Mouse (Mus musculus) myocyte (in vitro differentiated cells): ENCODE measurements at regions not wholly inside any gene's neighbourhood (a gene's known extent, or its start where the extent isn't known, plus 50 kb on each side); places are given as distances from the start of the nearest gene placed in this dataset.

Experiments used
- H3K27me3 ChIP-seq: one replicate; pipeline ENCODE4 v1.6.1; 2011; ENCODE audit not compliant: control insufficient read depth, insufficient read depth, insufficient read length
- H3K36me3 ChIP-seq: one replicate; pipeline ENCODE4 v1.6.1; 2011; ENCODE audit not compliant: control insufficient read depth, insufficient read depth
- H3K4me2 ChIP-seq: one replicate; pipeline ENCODE4 v1.6.1; 2011; ENCODE audit warnings: low read depth, control low read depth
- H3K4me3 ChIP-seq: one replicate; pipeline ENCODE4 v1.5.1; 2011; ENCODE audit warnings: mild to moderate bottlenecking, control low read depth, moderate library complexity
- H3K79me2 ChIP-seq: one replicate; pipeline ENCODE4 v1.6.1; 2011; ENCODE audit not compliant: control insufficient read depth, insufficient read depth
- H3ac ChIP-seq: one replicate; pipeline ENCODE4 v1.6.1; 2011; ENCODE audit not compliant: control insufficient read depth, insufficient read length
- CEBPB ChIP-seq: IDR thresholded peaks from 2 replicates; pipeline ENCODE4 v1.6.1; 2011; ENCODE audit warnings: mild to moderate bottlenecking, moderate library complexity; ENCODE audit not compliant: poor library complexity, insufficient read depth, severe bottlenecking
- E2F4 ChIP-seq: IDR thresholded peaks from one replicate; pipeline ENCODE4 v1.6.1; 2011; ENCODE audit warnings: mild to moderate bottlenecking, control low read depth, moderate library complexity; ENCODE audit not compliant: insufficient read depth
- MAX ChIP-seq: IDR thresholded peaks from one replicate; pipeline ENCODE4 v1.6.1; 2011; ENCODE audit warnings: low read depth, mild to moderate bottlenecking, control low read depth
- MYOD1 ChIP-seq, 3 experiments: IDR thresholded peaks; one replicate each; pipeline ENCODE4 v1.6.1; 2011; ENCODE audit warnings: control low read depth in 2 of 3, low read depth in 2 of 3, mild to moderate bottlenecking in 2 of 3, moderate library complexity in 1 of 3; ENCODE audit not compliant: insufficient read length in 2 of 3, control insufficient read depth in 1 of 3
- MYOG ChIP-seq, 3 experiments: IDR thresholded peaks; one replicate each; pipeline ENCODE4 v1.6.1; 2011; ENCODE audit warnings: control low read depth in 2 of 3, low read depth in 2 of 3, mild to moderate bottlenecking in 2 of 3; ENCODE audit not compliant: insufficient read length in 2 of 3, control insufficient read depth in 1 of 3, insufficient read depth in 1 of 3
- POLR2A ChIP-seq: IDR thresholded peaks from one replicate; pipeline ENCODE4 v1.6.1; 2011; ENCODE audit warnings: low read depth, mild to moderate bottlenecking, control low read depth, moderate library complexity; ENCODE audit not compliant: insufficient read length
- POLR2AphosphoS2 ChIP-seq: IDR thresholded peaks from one replicate; pipeline ENCODE4 v1.6.1; 2011; ENCODE audit warnings: low read depth, control low read depth; ENCODE audit not compliant: insufficient read length
- REST ChIP-seq: IDR thresholded peaks from one replicate; pipeline ENCODE4 v1.6.1; 2011; ENCODE audit warnings: mild to moderate bottlenecking, control low read depth, moderate library complexity; ENCODE audit not compliant: insufficient read depth, insufficient read length
- SRF ChIP-seq: IDR thresholded peaks from one replicate; pipeline ENCODE4 v1.6.1; 2011; ENCODE audit warnings: low read depth; ENCODE audit not compliant: control insufficient read depth, insufficient read length
- TCF12 ChIP-seq: IDR thresholded peaks from one replicate; pipeline ENCODE4 v1.6.1; 2011; ENCODE audit warnings: mild to moderate bottlenecking, control low read depth; ENCODE audit not compliant: poor library complexity, insufficient read depth, severe bottlenecking
- TCF3 ChIP-seq: IDR thresholded peaks from one replicate; pipeline ENCODE4 v1.6.1; 2011; ENCODE audit warnings: low read depth, control low read depth; ENCODE audit not compliant: insufficient read length
- USF1 ChIP-seq: IDR thresholded peaks from one replicate; pipeline ENCODE4 v1.6.1; 2011; ENCODE audit warnings: low read depth, mild to moderate bottlenecking, control low read depth, moderate library complexity

DNA sequence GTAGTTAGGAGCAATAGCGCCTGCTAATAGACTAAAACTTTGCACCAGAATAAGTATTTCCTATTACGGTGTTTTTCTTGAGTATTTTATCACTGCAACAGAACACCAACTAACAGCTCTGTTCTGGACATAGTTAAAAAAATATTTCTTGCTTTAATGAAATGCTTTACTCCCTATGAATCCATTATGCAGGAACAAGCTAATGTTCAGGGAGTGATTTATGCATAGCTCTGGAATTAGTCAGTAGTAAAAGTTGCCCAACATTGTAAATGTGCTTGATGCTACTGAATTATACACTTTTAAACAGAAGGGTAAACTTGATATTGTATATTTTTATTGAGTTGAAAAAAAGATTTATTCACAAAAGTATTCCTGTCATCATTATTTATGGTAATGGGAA lies 264.6 kb downstream of the Mreg start:
- no peak overlapping the region for H3K4me3 ChIP-seq
- H3K79me2 ChIP-seq: no peaks in the 10 kb centered on the region
- no peak for TF ChIP-seq E2F4
- peak; percentile 45; the same call in 1 of the 2 replicates for TF ChIP-seq CEBPB
- no peaks in the 10 kb centered on the region for H3K36me3 ChIP-seq
- H3ac ChIP-seq: no peak overlapping the region
- no peaks in the 10 kb centered on the region for H3K27me3 ChIP-seq
- no peak overlapping the region for H3K4me2 ChIP-seq

DNA sequence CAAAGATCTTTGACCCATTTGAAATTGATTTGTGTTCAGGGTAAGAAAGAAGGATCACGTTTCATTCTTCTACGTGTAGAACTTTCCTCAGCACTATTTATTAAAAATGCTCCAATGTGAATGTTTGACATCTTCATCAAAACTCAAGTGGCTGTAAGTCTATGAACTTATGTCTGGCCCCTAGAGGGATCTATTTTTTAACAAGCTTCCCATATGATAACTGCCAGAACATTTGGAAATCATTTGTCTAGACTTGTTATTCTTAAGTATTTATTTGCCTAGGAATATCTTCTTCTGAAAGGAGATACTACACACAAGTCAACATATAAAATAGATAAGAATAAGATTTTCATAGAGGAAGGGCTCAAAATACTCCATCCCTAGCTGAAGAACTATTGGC lies 265.2 kb downstream of the Mreg start:
- Histone ChIP-seq H3K27me3 (no peaks in the 10 kb centered on the region), H3K79me2 (no peaks in the 10 kb centered on the region), H3ac (no peak overlapping the region), H3K36me3 (no peaks in the 10 kb centered on the region), H3K4me3 (no peak overlapping the region), H3K4me2 (no peak overlapping the region)
- no peak for TF ChIP-seq MYOG (IDR thresholded peaks at IDR 0.05; ENCODE audit: control insufficient read depth in 1 of 3, insufficient read depth in 1 of 3, insufficient read length in 2 of 3, low read depth in 2 of 3)
- no peak for TF ChIP-seq POLR2A
- TF ChIP-seq CEBPB: no peak
- no peak for TF ChIP-seq POLR2AphosphoS2
- TF ChIP-seq REST: no peak
- no peak for TF ChIP-seq TCF3
- no peak for TF ChIP-seq TCF12
- TF ChIP-seq SRF: no peak
- TF ChIP-seq MYOD1 (IDR thresholded peaks at IDR 0.05; ENCODE audit: control insufficient read depth in 1 of 3, insufficient read length in 2 of 3, low read depth in 2 of 3): no peak
- TF ChIP-seq USF1: no peak
- no peak for TF ChIP-seq E2F4
- no peak for TF ChIP-seq MAX

DNA sequence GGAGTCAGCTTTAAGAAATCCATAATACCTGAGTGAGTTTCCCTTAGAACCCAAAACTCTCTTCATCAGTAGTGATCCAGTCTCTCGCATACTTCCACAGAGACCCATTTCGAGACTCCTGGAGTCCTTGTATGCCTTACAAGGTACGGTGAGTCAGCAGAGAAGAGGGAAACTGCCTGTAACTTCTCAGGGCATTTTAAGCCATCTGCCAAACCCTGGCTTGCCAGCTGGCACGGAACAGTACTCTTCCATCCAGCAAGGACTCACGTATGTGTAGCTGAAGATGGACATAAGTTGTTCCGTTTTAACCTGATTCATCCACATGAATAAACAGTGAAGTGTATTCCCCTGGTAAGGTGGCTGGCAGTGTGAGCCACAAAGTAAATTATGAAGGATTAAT lies 267.0 kb downstream of the Mreg start:
- Histone ChIP-seq H3K4me2 (no peak overlapping the region), H3K4me3 (no peak overlapping the region), H3K79me2 (no peaks in the 10 kb centered on the region), H3K27me3 (no peaks in the 10 kb centered on the region), H3ac (no peak overlapping the region), H3K36me3 (no peaks in the 10 kb centered on the region)
- TF ChIP-seq TCF3: no peak
- peak in 1 of 3 experiments; percentile 4 for TF ChIP-seq MYOD1 (IDR thresholded peaks at IDR 0.05; ENCODE audit: control insufficient read depth in 1 of 3, insufficient read length in 2 of 3, low read depth in 2 of 3)
- no peak for TF ChIP-seq E2F4

DNA sequence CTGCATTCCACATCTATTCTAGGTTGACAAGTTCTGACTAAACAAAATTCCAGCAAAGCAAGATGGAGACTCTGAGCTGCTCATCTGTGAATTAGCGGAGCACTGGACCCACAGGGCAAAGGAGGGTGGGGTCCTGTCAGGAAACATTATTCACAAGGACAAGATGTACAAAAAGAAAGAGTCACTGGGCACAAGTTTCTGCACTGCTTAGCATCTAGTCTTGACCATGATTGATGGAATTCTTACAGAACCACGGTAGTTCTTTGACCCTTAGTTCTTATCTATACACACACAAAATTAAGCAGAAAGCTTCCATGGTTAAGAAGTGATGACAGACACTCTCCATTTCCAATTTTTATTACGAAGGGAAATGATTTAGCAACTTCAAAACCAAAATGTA lies 267.6 kb downstream of the Mreg start:
- H3K4me2 ChIP-seq: no peak overlapping the region
- H3K4me3 ChIP-seq: no peak overlapping the region
- no peaks in the 10 kb centered on the region for H3K27me3 ChIP-seq
- TF ChIP-seq MYOG (IDR thresholded peaks at IDR 0.05; ENCODE audit: control insufficient read depth in 1 of 3, insufficient read depth in 1 of 3, insufficient read length in 2 of 3, low read depth in 2 of 3): no peak
- TF ChIP-seq MYOD1 (IDR thresholded peaks at IDR 0.05; ENCODE audit: control insufficient read depth in 1 of 3, insufficient read length in 2 of 3, low read depth in 2 of 3): no peak
- no peak for TF ChIP-seq TCF12
- no peak for TF ChIP-seq SRF
- no peak for TF ChIP-seq POLR2AphosphoS2
- TF ChIP-seq E2F4: no peak
- no peak for TF ChIP-seq TCF3
- no peak for TF ChIP-seq MAX
- TF ChIP-seq POLR2A: no peak
- no peak for TF ChIP-seq CEBPB
- no peak for TF ChIP-seq USF1
- TF ChIP-seq REST: no peak
- no peaks in the 10 kb centered on the region for H3K79me2 ChIP-seq
- no peak overlapping the region for H3ac ChIP-seq
- H3K36me3 ChIP-seq: no peaks in the 10 kb centered on the region

DNA sequence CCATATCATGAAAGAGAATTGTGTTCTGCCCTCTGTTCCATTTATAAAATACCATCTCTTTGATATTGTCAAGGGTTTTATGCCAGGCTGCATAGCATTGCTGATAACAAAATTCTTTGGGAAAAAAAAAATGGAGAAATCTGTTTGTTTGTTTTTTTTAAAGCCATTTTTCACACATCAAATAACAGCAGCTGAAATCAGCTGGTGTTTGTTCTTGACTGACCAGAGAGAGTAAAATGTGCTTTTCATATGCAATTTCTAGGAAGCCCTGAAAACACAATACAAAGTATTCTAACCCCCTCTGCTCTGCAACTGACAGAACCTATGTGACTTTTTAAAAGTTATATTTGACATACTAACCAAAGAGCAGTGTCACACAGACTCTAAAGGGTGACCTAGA lies 270.0 kb downstream of the Mreg start:
- Histone ChIP-seq H3K79me2 (no peaks in the 10 kb centered on the region), H3ac (no peak overlapping the region), H3K36me3 (no peaks in the 10 kb centered on the region), H3K27me3 (no peaks in the 10 kb centered on the region), H3K4me3 (no peak overlapping the region), H3K4me2 (no peak overlapping the region)
- TF ChIP-seq USF1 (no peak), E2F4 (no peak), TCF3 (no peak), POLR2A (no peak), MYOD1 (IDR thresholded peaks at IDR 0.05; ENCODE audit: control insufficient read depth in 1 of 3, insufficient read length in 2 of 3, low read depth in 2 of 3) (no peak), CEBPB (no peak)

DNA sequence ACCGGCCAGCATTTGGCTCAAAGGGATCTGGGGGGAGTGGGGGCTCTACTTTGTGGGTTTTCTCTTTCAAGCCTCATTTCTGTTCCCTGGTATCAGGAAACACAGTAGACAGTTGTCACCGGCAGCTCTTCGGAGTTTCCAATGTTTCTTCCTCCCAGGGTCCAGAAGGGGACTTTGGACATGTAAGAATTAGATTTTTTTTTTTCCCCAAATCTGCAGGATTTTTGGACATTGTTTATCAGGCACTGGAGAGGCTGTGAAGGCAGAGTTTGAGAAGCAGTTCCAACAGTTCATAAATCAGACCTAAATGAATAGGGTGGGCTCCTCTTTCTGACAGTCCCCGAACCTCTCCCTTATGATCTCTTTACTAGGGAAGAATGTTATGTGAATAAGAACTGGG lies 270.4 kb downstream of the Mreg start:
- H3ac ChIP-seq: no peak overlapping the region
- H3K4me3 ChIP-seq: no peak overlapping the region
- TF ChIP-seq E2F4 (no peak), MAX (no peak), TCF12 (no peak), CEBPB (no peak), MYOD1 (IDR thresholded peaks at IDR 0.05; ENCODE audit: control insufficient read depth in 1 of 3, insufficient read length in 2 of 3, low read depth in 2 of 3) (no peak), SRF (no peak), POLR2A (no peak), USF1 (no peak), TCF3 (no peak), REST (no peak)
- H3K4me2 ChIP-seq: no peak overlapping the region
- H3K36me3 ChIP-seq: no peaks in the 10 kb centered on the region
- H3K27me3 ChIP-seq: no peaks in the 10 kb centered on the region
- no peaks in the 10 kb centered on the region for H3K79me2 ChIP-seq
